Mouse (Mus musculus) liver, adult 2 months (tissue): ENCODE data around the gene Plpp2.

Experiments used
- CTCF ChIP-seq: fragments of 200-500 bp; IDR thresholded peaks from 2 replicates; pipeline ENCODE4 v1.5.1; 2011; ENCODE audit warnings: low read depth, low read length, control low read depth
- POLR2A ChIP-seq: fragments of 200-500 bp; IDR thresholded peaks from 2 replicates; pipeline ENCODE4 v1.6.1; 2011; ENCODE audit warnings: low read length, control low read depth; ENCODE audit not compliant: insufficient read depth; ENCODE audit errors: extremely low read depth

DNA sequence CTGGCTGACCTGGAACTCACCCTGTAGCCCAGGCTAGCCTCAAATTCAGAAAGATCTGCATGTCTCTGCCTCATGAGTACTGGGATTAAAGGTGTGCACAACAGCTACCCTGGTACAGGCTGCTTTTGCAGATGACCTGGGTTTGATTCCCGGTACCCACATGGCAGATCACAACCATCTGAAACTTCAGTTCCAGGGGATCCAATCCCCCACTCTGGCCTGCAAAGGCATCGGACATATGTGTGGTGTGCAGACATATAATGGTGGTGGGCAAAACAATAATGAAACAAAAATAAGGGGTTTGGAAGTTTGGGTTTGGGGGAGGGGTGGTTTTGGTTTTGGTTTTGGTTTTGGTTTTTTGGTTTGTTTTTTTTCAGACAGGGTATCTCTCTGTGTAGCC lies 37.7 kb upstream of the Plpp2 start:
- TF ChIP-seq CTCF (no peak), POLR2A (no peak)
